Mouse (Mus musculus): ENCODE data around the gene Frmd4b. TPM values are rescaled to one million over a fixed set of nuclear protein-coding genes. Genes with fewer than 3 reads are reported as not detected.
A peak's percentile ranks its signal among the peaks of the same experiment; 100 is the strongest.

Gene Frmd4b
- polyA plus RNA-seq, 1 experiment from 2014 or later: 14.0 TPM

- WGBS: 88% methylated on average over 4 of the region's 4 CpGs
- Histone ChIP-seq H3K36me3 (no peaks in the 10 kb centered on the region), H3K27me3 (no peaks in the 10 kb centered on the region), H3K9ac (no peak overlapping the region), H3K4me1 (peaks cover 16% of the 10 kb centered on the region), H3K27ac (no peak overlapping the region), H3K4me3 (no peak overlapping the region), H3K4me2 (replicated peaks) (no peak overlapping the region), H3K9me3 (peaks cover 10% of the 10 kb centered on the region)
- ATAC-seq (ENCODE audit: low FRiP score, low read depth): no peak
Measured at GRCm38 (mm10) chr6:97551161-97551560, 66.2 kb downstream of the Frmd4b start.

- no peak for ATAC-seq (ENCODE audit: low FRiP score, low read depth)
- Histone ChIP-seq H3K4me3 (no peak overlapping the region), H3K9ac (no peak overlapping the region), H3K9me3 (no peaks in the 10 kb centered on the region), H3K27ac (no peak overlapping the region), H3K4me2 (replicated peaks) (no peak overlapping the region), H3K4me1 (no peaks in the 10 kb centered on the region), H3K36me3 (no peaks in the 10 kb centered on the region), H3K27me3 (no peaks in the 10 kb centered on the region)
- 55% methylated on average over 2 of the region's 2 CpGs for WGBS
Measured at GRCm38 (mm10) chr6:97540458-97540857, 76.9 kb downstream of the Frmd4b start.

- no peak overlapping the region for H3K9ac ChIP-seq
- no peaks in the 10 kb centered on the region for H3K27me3 ChIP-seq
- no peak overlapping the region for H3K4me3 ChIP-seq
- H3K4me1 ChIP-seq: no peaks in the 10 kb centered on the region
- no peak overlapping the region for H3K27ac ChIP-seq
- H3K36me3 ChIP-seq: no peaks in the 10 kb centered on the region
- H3K4me2 ChIP-seq (replicated peaks): no peak overlapping the region
- ATAC-seq (ENCODE audit: low FRiP score, low read depth): no peak
- 91% methylated on average over 9 of the region's 9 CpGs for WGBS
- H3K9me3 ChIP-seq: no peaks in the 10 kb centered on the region
Measured at GRCm38 (mm10) chr6:97535763-97536445, 81.4 kb downstream of the Frmd4b start.

GRCm38 (mm10) chr6:97531043-97531442 is 86.3 kb downstream of the Frmd4b start:
- H3K9ac ChIP-seq: no peak overlapping the region
- no peak overlapping the region for H3K4me2 ChIP-seq (replicated peaks)
- H3K4me1 ChIP-seq: no peaks in the 10 kb centered on the region
- H3K36me3 ChIP-seq: no peaks in the 10 kb centered on the region
- no peak overlapping the region for H3K27ac ChIP-seq
- no peaks in the 10 kb centered on the region for H3K9me3 ChIP-seq
- H3K4me3 ChIP-seq: no peak overlapping the region
- ATAC-seq (ENCODE audit: low FRiP score, low read depth): no peak
- H3K27me3 ChIP-seq: no peaks in the 10 kb centered on the region
- 76% methylated on average over 4 of the region's 4 CpGs for WGBS

- 0 out of 2 replicates have a peak, but pooled peaks cover 7% of the 10 kb centered on the region for H3K27me3 ChIP-seq
- H3K9ac ChIP-seq: no peak overlapping the region
- no peak overlapping the region for H3K4me2 ChIP-seq (replicated peaks)
- H3K36me3 ChIP-seq: no peaks in the 10 kb centered on the region
- no peak overlapping the region for H3K4me3 ChIP-seq
- H3K4me1 ChIP-seq: no peaks in the 10 kb centered on the region
- H3K9me3 ChIP-seq: no peaks in the 10 kb centered on the region
- no peak for ATAC-seq (ENCODE audit: low FRiP score, low read depth)
- H3K27ac ChIP-seq: no peak overlapping the region
- 73% methylated on average over 15 of the region's 15 CpGs for WGBS
Measured at GRCm38 (mm10) chr6:97528961-97529680, 88.2 kb downstream of the Frmd4b start.

GRCm38 (mm10) chr6:97526092-97526491 is 91.2 kb downstream of the Frmd4b start:
- WGBS: 15% methylated on average over 8 of the region's 8 CpGs
- Histone ChIP-seq H3K27ac (no peak overlapping the region), H3K9me3 (no peaks in the 10 kb centered on the region), H3K36me3 (no peaks in the 10 kb centered on the region), H3K27me3 (0 out of 2 replicates have a peak, but pooled peaks cover 11% of the 10 kb centered on the region), H3K4me3 (no peak overlapping the region), H3K9ac (no peak overlapping the region), H3K4me1 (no peaks in the 10 kb centered on the region), H3K4me2 (replicated peaks) (no peak overlapping the region)
- ATAC-seq (ENCODE audit: low FRiP score, low read depth): peak; percentile 67

GRCm38 (mm10) chr6:97523118-97523517 is 94.2 kb downstream of the Frmd4b start:
- Histone ChIP-seq H3K4me2 (replicated peaks) (peak overlapping the region; percentile 30), H3K9me3 (no peaks in the 10 kb centered on the region), H3K4me3 (no peak overlapping the region), H3K9ac (no peak overlapping the region), H3K36me3 (no peaks in the 10 kb centered on the region), H3K27me3 (0 out of 2 replicates have a peak, but pooled peaks cover 11% of the 10 kb centered on the region), H3K27ac (no peak overlapping the region), H3K4me1 (0 out of 2 replicates have a peak, but pooled peaks cover 3% of the 10 kb centered on the region)
- 1% methylated on average over 11 of the region's 11 CpGs for WGBS
- peak; percentile 44; the same call in 1 of the 2 replicates for ATAC-seq (ENCODE audit: low FRiP score, low read depth)

GRCm38 (mm10) chr6:97521279-97522038 is 95.9 kb downstream of the Frmd4b start:
- no peak overlapping the region for H3K4me2 ChIP-seq (replicated peaks)
- ATAC-seq (ENCODE audit: low FRiP score, low read depth): no peak
- H3K27ac ChIP-seq: no peak overlapping the region
- H3K36me3 ChIP-seq: no peaks in the 10 kb centered on the region
- H3K9me3 ChIP-seq: no peaks in the 10 kb centered on the region
- no peak overlapping the region for H3K9ac ChIP-seq
- 0 out of 2 replicates have a peak, but pooled peaks cover 11% of the 10 kb centered on the region for H3K27me3 ChIP-seq
- WGBS: 76% methylated on average over 13 of the region's 13 CpGs
- no peak overlapping the region for H3K4me3 ChIP-seq
- H3K4me1 ChIP-seq: 0 out of 2 replicates have a peak, but pooled peaks cover 9% of the 10 kb centered on the region

- Histone ChIP-seq H3K4me2 (replicated peaks) (no peak overlapping the region), H3K9me3 (no peaks in the 10 kb centered on the region), H3K4me3 (no peak overlapping the region), H3K4me1 (0 out of 2 replicates have a peak, but pooled peaks cover 9% of the 10 kb centered on the region), H3K27ac (no peak overlapping the region), H3K27me3 (0 out of 2 replicates have a peak, but pooled peaks cover 11% of the 10 kb centered on the region), H3K36me3 (no peaks in the 10 kb centered on the region), H3K9ac (no peak overlapping the region)
- ATAC-seq (ENCODE audit: low FRiP score, low read depth): no peak
- WGBS: 32% methylated on average over 2 of the region's 2 CpGs
Measured at GRCm38 (mm10) chr6:97520566-97520965, 96.8 kb downstream of the Frmd4b start.

GRCm38 (mm10) chr6:97519553-97519952 is 97.8 kb downstream of the Frmd4b start:
- Histone ChIP-seq H3K4me1 (0 out of 2 replicates have a peak, but pooled peaks cover 9% of the 10 kb centered on the region), H3K9me3 (no peaks in the 10 kb centered on the region), H3K9ac (no peak overlapping the region), H3K27ac (no peak overlapping the region), H3K36me3 (no peaks in the 10 kb centered on the region), H3K27me3 (0 out of 2 replicates have a peak, but pooled peaks cover 8% of the 10 kb centered on the region), H3K4me3 (no peak overlapping the region), H3K4me2 (replicated peaks) (no peak overlapping the region)
- no peak for ATAC-seq (ENCODE audit: low FRiP score, low read depth)
- 84% methylated on average over 10 of the region's 10 CpGs for WGBS

- WGBS: 6% methylated on average over 2 of the region's 2 CpGs
- ATAC-seq (ENCODE audit: low FRiP score, low read depth): no peak
Measured at GRCm38 (mm10) chr6:97518467-97518866, 98.9 kb downstream of the Frmd4b start.

More at GRCm38 (mm10) chr6:97518467-97518866, 98.9 kb downstream of the Frmd4b start:
- Histone ChIP-seq H3K9me3 (no peaks in the 10 kb centered on the region), H3K4me2 (replicated peaks) (no peak overlapping the region), H3K4me1 (0 out of 2 replicates have a peak, but pooled peaks cover 9% of the 10 kb centered on the region), H3K4me3 (no peak overlapping the region), H3K36me3 (no peaks in the 10 kb centered on the region), H3K27ac (no peak overlapping the region), H3K27me3 (0 out of 2 replicates have a peak, but pooled peaks cover 4% of the 10 kb centered on the region), H3K9ac (no peak overlapping the region)
